Mouse (Mus musculus) forebrain, embryonic 14.5 days (tissue): Measurements from ENCODE around the gene Itga8. TPM values are rescaled to one million over a fixed set of nuclear protein-coding genes. Genes with fewer than 3 reads are reported as not detected.
A peak's percentile ranks its signal among the peaks of the same experiment; 100 is the strongest.

ENCODE experiments used
- ATAC-seq: fragments of 200-750 bp; cut with Nextera tagmentation; 2 replicates; pipeline ENCODE4 v1.8.0; 2017; ENCODE audit warnings: mild to moderate bottlenecking, moderate library complexity
- DNase-seq: peaks from one replicate; pipeline ENCODE4 v3.0.0-alpha.2; 2015; ENCODE audit warnings: low spot score
- H3K27ac ChIP-seq: fragments of 300-500 bp; sonication (generic); 2 replicates; pipeline ENCODE4 v1.5.1; 2014; ENCODE audit warnings: low read depth, mild to moderate bottlenecking, control low read depth, low read length, moderate library complexity
- H3K27me3 ChIP-seq: fragments of 300-500 bp; sonication (generic); replicated peaks from 2 replicates; pipeline ENCODE4 v1.6.1; 2014; ENCODE audit warnings: low read length, control low read depth, mixed read lengths; ENCODE audit not compliant: control insufficient read depth, insufficient read depth
- H3K36me3 ChIP-seq: fragments of 300-500 bp; sonication (generic); 2 replicates; pipeline ENCODE4 v1.6.1; 2014; ENCODE audit warnings: low read length, control low read depth; ENCODE audit not compliant: control insufficient read depth, insufficient read depth
- H3K4me1 ChIP-seq: fragments of 300-500 bp; sonication (generic); 2 replicates; pipeline ENCODE4 v1.6.1; 2014; ENCODE audit warnings: antibody characterized with exemption, low read length, control low read depth; ENCODE audit not compliant: control insufficient read depth, insufficient read depth
- H3K4me2 ChIP-seq: fragments of 300-500 bp; sonication (generic); 2 replicates; pipeline ENCODE4 v1.6.1; 2014; ENCODE audit warnings: mild to moderate bottlenecking, control low read depth, low read length
- H3K4me3 ChIP-seq: fragments of 300-500 bp; sonication (generic); 2 replicates; pipeline ENCODE4 v1.5.1; 2014; ENCODE audit warnings: low read depth, low read length, control low read depth
- H3K9ac ChIP-seq: fragments of 300-500 bp; sonication (generic); 2 replicates; pipeline ENCODE4 v1.6.1; 2014; ENCODE audit warnings: mild to moderate bottlenecking, low read length, control low read depth, moderate library complexity
- H3K9me3 ChIP-seq: fragments of 300-500 bp; sonication (generic); replicated peaks from 2 replicates; pipeline ENCODE4 v1.6.1; 2016; ENCODE audit warnings: low read length, control low read depth, mixed read lengths; ENCODE audit not compliant: control insufficient read depth
- WGBS: fragments of 180-500 bp; shearing (Covaris S2); extraction: QIAGEN DNeasy Blood & Tissue Kit; methylation state at CpG from one replicate; pipeline ENCODE4 v1.1.7; 2014; 5-methylcytosine and 5-hydroxymethylcytosine counted together
- polyA plus RNA-seq: library from polyadenylated mRNA; unstranded; fragments of >200 nt; fragmentation: Nextera tagmentation; extraction: Ambion mirVana; gene quantifications from 2 replicates; pipeline ENCODE4 v1.2.1, GENCODE M21; 2014

The Itga8 gene
- polyA plus RNA-seq, 1 experiment from 2014 or later, result 1.5 TPM

DNA sequence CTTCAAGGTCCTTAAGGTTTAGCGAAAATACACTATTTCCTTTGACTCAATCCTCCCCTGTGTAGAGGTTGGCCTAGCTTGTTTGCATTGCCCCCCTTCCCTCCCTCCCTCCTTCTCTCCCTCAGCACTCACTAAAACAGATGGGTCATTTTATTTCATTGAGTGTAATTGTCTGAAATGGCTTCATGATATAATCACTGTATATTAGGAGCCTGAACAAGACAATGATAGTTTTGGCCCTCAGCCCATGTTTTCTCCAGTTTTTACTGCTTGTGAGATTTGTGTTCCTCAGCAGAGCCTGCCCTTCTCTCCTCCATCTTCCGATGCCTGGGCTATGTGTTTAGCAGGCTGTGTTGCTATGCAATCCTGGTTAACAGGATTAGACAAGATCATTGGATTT, 80.1 kb downstream of the Itga8 start:
- Histone ChIP-seq H3K4me3 (no peak overlapping the region), H3K9me3 (no peaks in the 10 kb centered on the region), H3K27ac (no peak overlapping the region), H3K4me1 (no peaks in the 10 kb centered on the region), H3K36me3 (no peaks in the 10 kb centered on the region), H3K9ac (no peak overlapping the region), H3K4me2 (no peak overlapping the region), H3K27me3 (no peaks in the 10 kb centered on the region)
- ATAC-seq, result peak; percentile 46; the same call in 1 of the 2 replicates
- peak; percentile 21 for DNase-seq
- 89% methylated on average over 2 of the region's 2 CpGs for WGBS

GRCm38 (mm10) chr2:12213464-12213790, 88.3 kb downstream of the Itga8 start:
- Histone ChIP-seq H3K9ac (no peak overlapping the region), H3K4me2 (no peak overlapping the region), H3K4me1 (no peaks in the 10 kb centered on the region), H3K27me3 (no peaks in the 10 kb centered on the region), H3K27ac (no peak overlapping the region), H3K36me3 (no peaks in the 10 kb centered on the region), H3K4me3 (no peak overlapping the region), H3K9me3 (no peaks in the 10 kb centered on the region)
- 37% methylated on average over 4 of the region's 4 CpGs for WGBS
- DNase-seq (no peak), ATAC-seq (no peak)

DNA sequence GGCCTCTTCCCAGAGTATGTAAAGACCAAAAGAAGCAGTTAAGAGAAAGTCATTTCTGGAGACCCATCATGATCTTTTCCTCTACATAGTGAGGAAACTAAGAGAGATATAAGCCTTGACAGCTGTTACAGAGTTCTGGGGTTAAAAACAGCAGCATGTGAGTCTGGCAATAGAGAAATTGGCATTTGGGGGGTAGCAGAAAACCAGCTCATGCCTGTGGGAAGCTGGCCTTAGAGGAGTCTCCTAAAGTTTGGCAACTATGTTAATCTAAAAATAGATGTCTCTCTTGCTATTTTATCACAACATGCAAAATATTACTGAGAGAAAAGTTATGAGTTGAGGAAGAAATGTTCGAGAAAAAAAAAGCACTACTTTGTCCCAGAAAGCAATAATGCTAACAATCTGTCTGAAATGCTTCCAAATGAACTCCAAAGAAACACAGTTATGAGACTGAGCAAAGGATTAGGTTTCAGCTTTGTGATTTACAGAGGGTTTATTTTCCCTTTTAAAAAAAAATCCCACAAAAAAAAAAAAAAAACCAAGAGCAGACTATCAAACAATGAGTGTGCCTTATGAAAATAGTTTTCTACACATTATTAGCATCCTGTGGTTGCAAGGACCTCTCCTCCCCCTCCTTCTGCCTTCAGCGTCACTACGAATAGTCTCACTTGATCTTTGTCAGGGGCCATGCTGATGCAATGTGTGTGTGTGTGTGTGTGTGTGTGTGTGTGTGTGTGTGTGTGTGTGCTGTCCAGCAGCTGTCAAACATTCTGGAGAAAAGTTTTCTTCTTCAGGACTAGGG, 88.9 kb downstream of the Itga8 start:
- no peak overlapping the region for H3K4me2 ChIP-seq
- ATAC-seq, result no peak
- H3K4me1 ChIP-seq, result no peaks in the 10 kb centered on the region
- WGBS, result 68% methylated on average over 3 of the region's 3 CpGs
- no peaks in the 10 kb centered on the region for H3K27me3 ChIP-seq
- no peak overlapping the region for H3K27ac ChIP-seq
- no peak overlapping the region for H3K9ac ChIP-seq
- no peak for DNase-seq
- H3K36me3 ChIP-seq, result no peaks in the 10 kb centered on the region
- no peak overlapping the region for H3K4me3 ChIP-seq
- H3K9me3 ChIP-seq, result no peaks in the 10 kb centered on the region

DNA sequence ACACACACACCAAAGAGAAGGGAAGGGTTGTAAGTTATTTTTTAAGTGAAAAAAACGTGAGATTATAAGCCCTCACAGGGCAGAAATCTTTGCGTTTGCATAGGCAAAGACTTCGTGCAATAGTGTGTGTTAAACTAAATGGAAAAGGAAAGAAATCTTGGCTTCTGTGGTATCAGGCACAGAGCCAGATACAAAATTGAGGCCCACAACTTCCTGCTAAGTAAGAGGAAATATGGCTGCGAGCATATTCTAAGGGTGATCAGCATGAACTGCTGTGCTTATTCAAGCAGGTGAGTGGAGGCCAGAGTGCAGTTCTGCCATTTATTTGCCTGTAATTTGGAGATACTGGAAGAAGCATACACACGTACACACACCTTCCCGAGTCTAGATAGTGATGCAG, 93.6 kb downstream of the Itga8 start:
- H3K4me1 ChIP-seq, result no peaks in the 10 kb centered on the region
- WGBS, result 83% methylated on average over 6 of the region's 6 CpGs
- no peak overlapping the region for H3K4me3 ChIP-seq
- H3K27ac ChIP-seq, result no peak overlapping the region
- H3K9ac ChIP-seq, result no peak overlapping the region
- DNase-seq, result no peak
- no peaks in the 10 kb centered on the region for H3K27me3 ChIP-seq
- no peak for ATAC-seq
- no peak overlapping the region for H3K4me2 ChIP-seq
- no peaks in the 10 kb centered on the region for H3K9me3 ChIP-seq
- H3K36me3 ChIP-seq, result no peaks in the 10 kb centered on the region

DNA sequence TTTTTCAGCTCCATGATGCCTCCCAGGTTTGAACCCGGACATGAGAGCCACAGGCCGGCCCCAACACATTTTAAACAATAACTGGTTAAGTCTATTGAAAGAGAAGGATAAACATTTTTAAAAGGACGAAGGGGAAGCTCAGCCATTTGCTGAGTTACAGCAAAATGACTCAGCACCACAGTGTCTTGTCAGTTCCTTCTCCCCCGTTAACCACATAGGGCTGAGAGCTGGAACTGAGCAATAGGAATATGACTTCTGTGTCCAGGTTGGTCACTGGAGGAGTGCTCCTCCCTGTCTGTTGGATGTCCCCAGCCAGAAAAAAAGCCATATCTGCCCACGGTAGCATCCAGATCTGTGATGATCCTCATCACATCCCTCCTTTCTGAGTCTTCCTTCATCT, 95.4 kb downstream of the Itga8 start:
- Histone ChIP-seq H3K9ac (no peak overlapping the region), H3K4me2 (no peak overlapping the region), H3K4me3 (no peak overlapping the region), H3K27me3 (no peaks in the 10 kb centered on the region), H3K9me3 (no peaks in the 10 kb centered on the region), H3K4me1 (no peaks in the 10 kb centered on the region), H3K27ac (no peak overlapping the region), H3K36me3 (no peaks in the 10 kb centered on the region)
- DNase-seq (no peak), ATAC-seq (no peak)
- 73% methylated on average over 5 of the region's 5 CpGs for WGBS

GRCm38 (mm10) chr2:12205875-12206274, 95.8 kb downstream of the Itga8 start:
- WGBS, result 57% methylated on average over 5 of the region's 5 CpGs
- H3K9ac ChIP-seq, result no peak overlapping the region
- no peak for ATAC-seq

GRCm38 (mm10) chr2:12203231-12203630, 98.5 kb downstream of the Itga8 start:
- 90% methylated on average over 10 of the region's 10 CpGs for WGBS
- Histone ChIP-seq H3K27me3 (no peaks in the 10 kb centered on the region), H3K9ac (no peak overlapping the region), H3K4me2 (no peak overlapping the region), H3K9me3 (no peaks in the 10 kb centered on the region), H3K4me3 (no peak overlapping the region), H3K36me3 (no peaks in the 10 kb centered on the region), H3K27ac (no peak overlapping the region), H3K4me1 (no peaks in the 10 kb centered on the region)
- no peak for ATAC-seq
- DNase-seq, result no peak

More at GRCm38 (mm10) chr2:12205875-12206274, 95.8 kb downstream of the Itga8 start:
- DNase-seq, result no peak
- no peak overlapping the region for H3K4me3 ChIP-seq
- no peaks in the 10 kb centered on the region for H3K9me3 ChIP-seq
- no peak overlapping the region for H3K4me2 ChIP-seq
- no peak overlapping the region for H3K27ac ChIP-seq
- H3K4me1 ChIP-seq, result no peaks in the 10 kb centered on the region
- H3K27me3 ChIP-seq, result no peaks in the 10 kb centered on the region
- no peaks in the 10 kb centered on the region for H3K36me3 ChIP-seq

DNA sequence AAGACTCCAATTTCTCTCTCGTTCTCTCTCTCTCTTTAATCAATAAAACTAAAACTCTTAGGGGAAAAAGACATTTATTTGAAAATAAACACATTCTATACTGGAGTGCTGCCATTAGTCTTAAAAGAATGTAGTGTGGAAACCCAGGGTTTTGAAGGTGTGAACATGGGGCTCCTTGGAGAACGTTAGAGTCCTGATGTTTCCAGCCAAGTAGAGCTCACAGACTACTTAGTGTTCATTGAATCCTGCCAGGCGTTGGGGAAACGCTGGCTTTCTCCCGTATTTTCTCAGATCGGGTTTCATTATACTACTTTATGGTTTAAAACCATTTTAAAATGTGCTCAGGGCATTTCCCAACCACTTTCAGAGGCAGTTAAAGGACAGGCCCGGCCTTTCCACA, 103.0 kb downstream of the Itga8 start:
- ATAC-seq (no peak), DNase-seq (no peak)
- Histone ChIP-seq H3K27me3 (no peaks in the 10 kb centered on the region), H3K9me3 (no peaks in the 10 kb centered on the region), H3K4me3 (no peak overlapping the region), H3K4me2 (no peak overlapping the region), H3K4me1 (no peaks in the 10 kb centered on the region), H3K36me3 (no peaks in the 10 kb centered on the region), H3K9ac (no peak overlapping the region), H3K27ac (no peak overlapping the region)
- WGBS, result 81% methylated on average over 7 of the region's 7 CpGs

- no peaks in the 10 kb centered on the region for H3K27me3 ChIP-seq
- no peaks in the 10 kb centered on the region for H3K36me3 ChIP-seq
- H3K9me3 ChIP-seq, result no peaks in the 10 kb centered on the region
- H3K4me1 ChIP-seq, result no peaks in the 10 kb centered on the region
- H3K4me3 ChIP-seq, result no peak overlapping the region
- 89% methylated on average over 3 of the region's 3 CpGs for WGBS
- DNase-seq (no peak), ATAC-seq (no peak)
- no peak overlapping the region for H3K4me2 ChIP-seq
- H3K27ac ChIP-seq, result no peak overlapping the region
- no peak overlapping the region for H3K9ac ChIP-seq
Measured at GRCm38 (mm10) chr2:12198214-12198613, 103.5 kb downstream of the Itga8 start.
